Mouse (Mus musculus) heart, postnatal 0 days (tissue): ENCODE measurements around the gene Gpr180.

ENCODE experiments used
- CTCF ChIP-seq: IDR thresholded peaks from 2 replicates; pipeline ENCODE4 v1.5.1; 2016; ENCODE audit warnings: antibody characterized with exemption, control low read depth, low read depth
- EP300 ChIP-seq: IDR thresholded peaks from 2 replicates; pipeline ENCODE4 v1.6.1; 2016; ENCODE audit warnings: antibody characterized with exemption, low read depth

DNA sequence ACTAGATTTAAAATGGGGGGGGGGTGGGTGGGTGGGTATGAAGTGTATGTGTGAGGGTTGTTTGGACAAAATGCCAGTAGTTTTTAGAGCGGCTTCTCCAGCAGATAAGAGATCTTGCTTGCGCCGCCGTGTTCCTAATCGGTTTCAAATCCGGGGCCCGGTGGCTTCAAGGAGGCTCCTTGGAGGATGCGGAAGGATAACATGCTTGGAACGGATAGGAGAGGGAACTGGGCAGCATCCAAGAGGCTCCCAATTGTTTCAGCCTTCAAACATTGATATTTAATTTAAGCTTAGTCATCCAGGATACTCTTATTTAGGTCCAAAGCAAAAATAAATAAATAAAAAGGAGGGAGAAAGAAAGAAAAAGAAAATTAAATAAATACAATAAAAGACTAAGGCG lies 56.7 kb downstream of the Gpr180 start:
- TF ChIP-seq CTCF (no peak), EP300 (no peak)
